Mouse (Mus musculus) embryonic facial prominence, embryonic 10.5 days (tissue): ENCODE measurements around the gene Slc6a16. TPM values are rescaled to one million over a fixed set of nuclear protein-coding genes. Genes with fewer than 3 reads are reported as not detected.

Experiments
- DNase-seq: peaks from one replicate; pipeline ENCODE4 v3.0.0-alpha.2; 2017; ENCODE audit warnings: low spot score
- H3K27ac ChIP-seq: fragments of 300-500 bp; sonication (generic); replicated peaks from 2 replicates; pipeline ENCODE4 v1.5.1; 2016; ENCODE audit warnings: mild to moderate bottlenecking
- H3K27me3 ChIP-seq: fragments of 300-500 bp; sonication (generic); replicated peaks from 2 replicates; pipeline ENCODE4 v1.6.1; 2016; ENCODE audit warnings: low read depth, mild to moderate bottlenecking; ENCODE audit not compliant: poor library complexity, severe bottlenecking
- H3K36me3 ChIP-seq: fragments of 300-500 bp; sonication (generic); replicated peaks from 2 replicates; pipeline ENCODE4 v1.6.1; 2016; ENCODE audit warnings: mild to moderate bottlenecking, moderate library complexity
- H3K4me1 ChIP-seq: fragments of 300-500 bp; sonication (generic); 2 replicates; pipeline ENCODE4 v1.6.1; 2016
- H3K4me3 ChIP-seq: fragments of 300-500 bp; sonication (generic); 2 replicates; pipeline ENCODE4 v1.5.1; 2016; ENCODE audit warnings: mild to moderate bottlenecking, moderate library complexity
- H3K9me3 ChIP-seq: fragments of 300-500 bp; sonication (generic); 2 replicates; pipeline ENCODE4 v1.6.1; 2016; ENCODE audit warnings: mild to moderate bottlenecking
- WGBS: fragments of 180-500 bp; shearing (Covaris S2); methylation state at CpG from one replicate; pipeline ENCODE4 v1.1.7; 2016; 5-methylcytosine and 5-hydroxymethylcytosine counted together
- polyA plus RNA-seq: library from polyadenylated mRNA; unstranded; fragments of >200 nt; fragmentation: Nextera tagmentation; extraction: Ambion mirVana; gene quantifications from 2 replicates; pipeline ENCODE4 v1.2.1, GENCODE M21; 2016

The Slc6a16 gene
- polyA plus RNA-seq, 1 experiment from 2014 or later, result 0.32 TPM

GRCm38 (mm10) chr7:45309455-45309854 is 68.6 kb downstream of the Slc6a16 start:
- 14% methylated on average over 9 of the region's 9 CpGs for WGBS
- peaks cover 47% of the 10 kb centered on the region for H3K4me1 ChIP-seq
- no peak overlapping the region for H3K4me3 ChIP-seq
- peak; percentile 76 for DNase-seq
- peak overlapping the region; percentile 16; the same call in 1 of the 2 replicates for H3K27ac ChIP-seq
- no peaks in the 10 kb centered on the region for H3K9me3 ChIP-seq
- H3K36me3 ChIP-seq, result no peaks in the 10 kb centered on the region
- H3K27me3 ChIP-seq, result peaks cover 5% of the 10 kb centered on the region; the same call in 1 of the 2 replicates

- H3K27me3 ChIP-seq, result no peaks in the 10 kb centered on the region
- H3K36me3 ChIP-seq, result peaks cover 6% of the 10 kb centered on the region; the same call in 1 of the 2 replicates
- no peaks in the 10 kb centered on the region for H3K9me3 ChIP-seq
- H3K4me3 ChIP-seq, result no peak overlapping the region
- no peak for DNase-seq
- H3K4me1 ChIP-seq, result peaks cover 35% of the 10 kb centered on the region
- no peak overlapping the region for H3K27ac ChIP-seq
- WGBS, result 58% methylated on average over 8 of the region's 8 CpGs
Measured at GRCm38 (mm10) chr7:45312023-45312422, 71.1 kb downstream of the Slc6a16 start.

- no peak overlapping the region for H3K4me3 ChIP-seq
- DNase-seq, result no peak
- WGBS, result 26% methylated on average over 10 of the region's 10 CpGs
- peaks cover 7% of the 10 kb centered on the region; the same call in 1 of the 2 replicates for H3K36me3 ChIP-seq
- H3K9me3 ChIP-seq, result no peaks in the 10 kb centered on the region
- H3K4me1 ChIP-seq, result peaks cover 35% of the 10 kb centered on the region
- H3K27ac ChIP-seq, result no peak overlapping the region; the same call in 1 of the 2 replicates
- no peaks in the 10 kb centered on the region for H3K27me3 ChIP-seq
Measured at GRCm38 (mm10) chr7:45312686-45313453, 72.0 kb downstream of the Slc6a16 start.

- Histone ChIP-seq H3K9me3 (no peaks in the 10 kb centered on the region), H3K27me3 (no peaks in the 10 kb centered on the region), H3K27ac (no peak overlapping the region; the same call in 1 of the 2 replicates), H3K4me3 (no peak overlapping the region), H3K4me1 (peaks cover 34% of the 10 kb centered on the region), H3K36me3 (peaks cover 7% of the 10 kb centered on the region; the same call in 1 of the 2 replicates)
- no peak for DNase-seq
- 49% methylated on average over 9 of the region's 9 CpGs for WGBS
Measured at GRCm38 (mm10) chr7:45313495-45313894, 72.6 kb downstream of the Slc6a16 start.

GRCm38 (mm10) chr7:45315182-45315701 is 74.4 kb downstream of the Slc6a16 start:
- no peaks in the 10 kb centered on the region for H3K9me3 ChIP-seq
- DNase-seq, result no peak
- WGBS, result 87% methylated on average over 10 of the region's 10 CpGs
- H3K4me1 ChIP-seq, result peaks cover 23% of the 10 kb centered on the region
- H3K27ac ChIP-seq, result no peak overlapping the region
- no peak overlapping the region for H3K4me3 ChIP-seq
- H3K36me3 ChIP-seq, result peaks cover 11% of the 10 kb centered on the region; the same call in 1 of the 2 replicates
- H3K27me3 ChIP-seq, result no peaks in the 10 kb centered on the region

- Histone ChIP-seq H3K4me1 (peaks cover 23% of the 10 kb centered on the region), H3K36me3 (peaks cover 11% of the 10 kb centered on the region; the same call in 1 of the 2 replicates), H3K9me3 (no peaks in the 10 kb centered on the region), H3K4me3 (no peak overlapping the region), H3K27ac (no peak overlapping the region), H3K27me3 (no peaks in the 10 kb centered on the region)
- WGBS, result 90% methylated on average over 14 of the region's 14 CpGs
- no peak for DNase-seq
Measured at GRCm38 (mm10) chr7:45316536-45316935, 75.7 kb downstream of the Slc6a16 start.

- no peaks in the 10 kb centered on the region for H3K4me1 ChIP-seq
- 87% methylated on average over 4 of the region's 4 CpGs for WGBS
- H3K27me3 ChIP-seq, result no peaks in the 10 kb centered on the region
- no peak overlapping the region for H3K27ac ChIP-seq
- H3K4me3 ChIP-seq, result no peak overlapping the region
- H3K36me3 ChIP-seq, result peaks cover 37% of the 10 kb centered on the region
- H3K9me3 ChIP-seq, result peaks cover 2% of the 10 kb centered on the region; the same call in 1 of the 2 replicates
- DNase-seq, result no peak
Measured at GRCm38 (mm10) chr7:45322245-45322644, 81.4 kb downstream of the Slc6a16 start.

Other genes with a start within 250 kb of the Slc6a16 start
- 70.3 and 77.5 TPM in 2 replicates for gene Irf3, start 243.4 kb upstream of the Slc6a16 start, polyA plus RNA-seq
- 87.0 and 90.7 TPM in 2 replicates for gene Bcl2l12, start 242.4 kb upstream of the Slc6a16 start, polyA plus RNA-seq
- gene Scaf1, start 224.7 kb upstream of the Slc6a16 start, polyA plus RNA-seq, result 46.2 and 47.9 TPM in 2 replicates
- gene Rras, start 223.1 kb upstream of the Slc6a16 start, polyA plus RNA-seq, result 18.8 and 20.3 TPM in 2 replicates
- 13.4 and 14.9 TPM in 2 replicates for gene Prr12, start 188.2 kb upstream of the Slc6a16 start, polyA plus RNA-seq
- 70.8 and 74.7 TPM in 2 replicates for gene Nosip, start 178.7 kb upstream of the Slc6a16 start, polyA plus RNA-seq
- 23.3 and 24.4 TPM in 2 replicates for gene Prrg2, start 178.4 kb upstream of the Slc6a16 start, polyA plus RNA-seq
- 144 and 156 TPM in 2 replicates for gene Rcn3, start 148.9 kb upstream of the Slc6a16 start, polyA plus RNA-seq
- 6.0 and 7.0 TPM in 2 replicates for gene Fcgrt, start 137.2 kb upstream of the Slc6a16 start, polyA plus RNA-seq
- 1,885 and 1,917 TPM in 2 replicates for gene Rps11, start 116.6 kb upstream of the Slc6a16 start, polyA plus RNA-seq
- gene Rpl13a, start 112.3 kb upstream of the Slc6a16 start, polyA plus RNA-seq, result 1,273 and 1,282 TPM in 2 replicates
- gene Gm45713, start 104.9 kb upstream of the Slc6a16 start, polyA plus RNA-seq, result 0.31 TPM in 1 of 2 replicates, not detected in the other
- 0.97 and 1.8 TPM in 2 replicates for gene Flt3l, start 104.7 kb upstream of the Slc6a16 start, polyA plus RNA-seq
- gene Pih1d1, start 86.8 kb upstream of the Slc6a16 start, polyA plus RNA-seq, result 99.6 and 103 TPM in 2 replicates
- gene Aldh16a1, start 86.5 kb upstream of the Slc6a16 start, polyA plus RNA-seq, result 65.3 and 71.7 TPM in 2 replicates
- gene Slc17a7, start 77.1 kb upstream of the Slc6a16 start, polyA plus RNA-seq, result 0.74 and 1.2 TPM in 2 replicates
- 0.10 and 0.29 TPM in 2 replicates for gene Gfy, start 61.5 kb upstream of the Slc6a16 start, polyA plus RNA-seq
- gene Pth2, start 60.1 kb upstream of the Slc6a16 start, polyA plus RNA-seq, result not detected in 2 replicates
- 0.62 and 0.67 TPM in 2 replicates for gene Ccdc155, start 36.2 kb upstream of the Slc6a16 start, polyA plus RNA-seq
- gene Dkkl1, start 28.9 kb upstream of the Slc6a16 start, polyA plus RNA-seq, result 1.2 and 2.0 TPM in 2 replicates
- gene Tead2, start 25.3 kb upstream of the Slc6a16 start, polyA plus RNA-seq, result 394 and 421 TPM in 2 replicates
- gene Cd37, start 2.0 kb upstream of the Slc6a16 start, polyA plus RNA-seq, result 0.50 and 0.88 TPM in 2 replicates
- not detected in 2 replicates for gene Slc6a21, start 36.4 kb downstream of the Slc6a16 start, polyA plus RNA-seq
- gene Trpm4, start 92.7 kb downstream of the Slc6a16 start, polyA plus RNA-seq, result 10.6 and 11.3 TPM in 2 replicates
- gene Hrc, start 94.2 kb downstream of the Slc6a16 start, polyA plus RNA-seq, result 0.31 and 0.64 TPM in 2 replicates
- gene Ppfia3, start 125.9 kb downstream of the Slc6a16 start, polyA plus RNA-seq, result 5.8 and 7.1 TPM in 2 replicates
- gene Lin7b, start 129.5 kb downstream of the Slc6a16 start, polyA plus RNA-seq, result 0.24 and 1.2 TPM in 2 replicates
- gene Snrnp70, start 154.7 kb downstream of the Slc6a16 start, polyA plus RNA-seq, result 285 and 287 TPM in 2 replicates
- 0.06 TPM in 1 of 2 replicates, not detected in the other for gene Kcna7, start 164.6 kb downstream of the Slc6a16 start, polyA plus RNA-seq
- 2.8 TPM in 2 replicates for gene Ntf5, start 172.6 kb downstream of the Slc6a16 start, polyA plus RNA-seq
- 0.24 and 0.70 TPM in 2 replicates for gene Lhb, start 179.7 kb downstream of the Slc6a16 start, polyA plus RNA-seq
- 44.2 and 45.5 TPM in 2 replicates for gene Gys1, start 193.8 kb downstream of the Slc6a16 start, polyA plus RNA-seq
- 227 TPM in 2 replicates for gene Ruvbl2, start 197.0 kb downstream of the Slc6a16 start, polyA plus RNA-seq
- gene Ftl1, start 218.8 kb downstream of the Slc6a16 start, polyA plus RNA-seq, result 5,460 and 5,734 TPM in 2 replicates
- 243 and 247 TPM in 2 replicates for gene Bax, start 225.8 kb downstream of the Slc6a16 start, polyA plus RNA-seq
- 0.93 and 1.4 TPM in 2 replicates for gene Tulp2, start 240.8 kb downstream of the Slc6a16 start, polyA plus RNA-seq
- gene Gm45808, start 245.7 kb downstream of the Slc6a16 start, polyA plus RNA-seq, result not detected in 2 replicates
- gene Dhdh, start 247.7 kb downstream of the Slc6a16 start, polyA plus RNA-seq, result 5.7 and 7.4 TPM in 2 replicates